ENCODE assay signal across 9 mouse cellular contexts in the genomic region with DNA sequence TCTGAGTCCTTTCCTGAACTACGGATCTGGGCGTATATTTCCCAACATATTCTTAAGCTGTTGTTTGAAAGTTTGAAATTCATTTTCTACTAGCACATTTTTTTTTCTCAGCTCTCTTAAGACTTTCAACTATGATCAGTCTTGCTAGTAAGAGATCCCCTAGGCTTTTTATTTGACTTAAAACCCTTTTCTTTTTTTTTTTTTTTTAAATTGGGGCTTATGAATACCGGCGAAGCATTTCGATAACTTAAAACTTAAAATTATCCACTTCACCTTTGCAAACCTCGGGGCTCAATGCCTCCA. TPM values are rescaled to one million over a fixed set of nuclear protein-coding genes. Genes with fewer than 3 reads are reported as not detected.
DNase-seq lines count a peak whose midpoint lies in the region; ATAC-seq and TF ChIP-seq lines count a peak whose summit lies in the region.
"Had no signal": no experiment of that assay in that cellular context is flagged by ENCODE, and none has a peak within 500 bp of the region (broad histone marks: within the 10 kb centered on the region; RNA-seq: fewer than 3 reads in every experiment).

No protein-coding gene starts in this region.

- H3K4me2 ChIP-seq in kidney, embryonic 14.5 days (replicated peaks; ENCODE audit: low read depth, low read length) = peak overlapping the region; percentile 63
- peak overlapping the region; percentile 63 for H3K4me2 ChIP-seq in hindbrain, embryonic 12.5 days (replicated peaks)
- H3K4me2 ChIP-seq in midbrain, embryonic 12.5 days (replicated peaks) = peak overlapping the region; percentile 73

- WGBS in kidney, embryonic 14.5 days = 1% methylated on average over 6 of the region's 6 CpGs
- WGBS in hindbrain, embryonic 12.5 days = 5% methylated on average over 6 of the region's 6 CpGs
- WGBS in midbrain, embryonic 12.5 days = 9% methylated on average over 6 of the region's 6 CpGs

- no peaks in the 10 kb centered on the region for H3K9me3 ChIP-seq in kidney, embryonic 14.5 days (ENCODE audit: control insufficient read depth, low read length)
- no peaks in the 10 kb centered on the region for H3K9me3 ChIP-seq in hindbrain, embryonic 12.5 days (replicated peaks)
- no peaks in the 10 kb centered on the region for H3K9me3 ChIP-seq in midbrain, embryonic 12.5 days

- peaks cover 23% of the 10 kb centered on the region for H3K4me1 ChIP-seq in kidney, embryonic 14.5 days (ENCODE audit: control insufficient read depth, insufficient read depth, low read length)
- H3K4me1 ChIP-seq in bone marrow macrophage, adult 2 months (ENCODE audit: control insufficient read depth, insufficient read depth, low read length) = peaks cover 6% of the 10 kb centered on the region
- peaks cover 25% of the 10 kb centered on the region for H3K4me1 ChIP-seq in hindbrain, embryonic 12.5 days
- peaks cover 25% of the 10 kb centered on the region for H3K4me1 ChIP-seq in midbrain, embryonic 12.5 days

- no peak for TF ChIP-seq CTCF in bone marrow macrophage, adult 2 months (IDR thresholded peaks at IDR 0.05; ENCODE audit: low read depth, low read length)

- H3K9ac ChIP-seq in kidney, embryonic 14.5 days (ENCODE audit: low read depth, low read length) = peak overlapping the region; percentile 93
- peak overlapping the region; percentile 95; the same call in 1 of the 2 replicates for H3K9ac ChIP-seq in hindbrain, embryonic 12.5 days
- H3K9ac ChIP-seq in midbrain, embryonic 12.5 days (replicated peaks) = peak overlapping the region; percentile 94

- TF ChIP-seq POLR2A in bone marrow macrophage, adult 2 months (IDR thresholded peaks at IDR 0.05; ENCODE audit: borderline replicate concordance, low read depth, low read length) = no peak

- H3K27ac ChIP-seq in kidney, embryonic 14.5 days (ENCODE audit: low read depth, low read length) = peak overlapping the region; percentile 96
- H3K27ac ChIP-seq in bone marrow macrophage, adult 2 months (ENCODE audit: insufficient read depth, low read depth, low read length) = peak overlapping the region; percentile 76
- H3K27ac ChIP-seq in hindbrain, embryonic 12.5 days = peak overlapping the region; percentile 99; the same call in 1 of the 2 replicates
- H3K27ac ChIP-seq in midbrain, embryonic 12.5 days (replicated peaks) = peak overlapping the region; percentile 99; the same call in 1 of the 2 replicates

- no peak for ATAC-seq in kidney, embryonic 14.5 days (ENCODE audit: low FRiP score, low TSS enrichment)
- no peak for ATAC-seq in hindbrain, embryonic 12.5 days (ENCODE audit: low FRiP score)
- no peak for ATAC-seq in midbrain, embryonic 12.5 days (ENCODE audit: low FRiP score, low read depth)

- peak overlapping the region; percentile 97 for H3K4me3 ChIP-seq in kidney, embryonic 14.5 days (ENCODE audit: low read length)
- peak overlapping the region; percentile 70 for H3K4me3 ChIP-seq in bone marrow macrophage, adult 2 months (ENCODE audit: insufficient read depth, low read length)
- H3K4me3 ChIP-seq in hindbrain, embryonic 12.5 days = peak overlapping the region; percentile 89
- peak overlapping the region; percentile 96 for H3K4me3 ChIP-seq in midbrain, embryonic 12.5 days

- H3K27me3 ChIP-seq in kidney, embryonic 14.5 days (ENCODE audit: control insufficient read depth, insufficient read depth, low read length) = no peaks in the 10 kb centered on the region
- H3K27me3 ChIP-seq in hindbrain, embryonic 12.5 days = 0 out of 2 replicates have a peak, but pooled peaks cover 3% of the 10 kb centered on the region
- H3K27me3 ChIP-seq in midbrain, embryonic 12.5 days = 0 out of 2 replicates have a peak, but pooled peaks cover 10% of the 10 kb centered on the region
- H3K27me3 ChIP-seq: Patski had no signal

- H3K36me3 ChIP-seq in kidney, embryonic 14.5 days (ENCODE audit: control insufficient read depth, insufficient read depth, low read length) = no peaks in the 10 kb centered on the region
- no peaks in the 10 kb centered on the region for H3K36me3 ChIP-seq in hindbrain, embryonic 12.5 days
- H3K36me3 ChIP-seq in midbrain, embryonic 12.5 days = no peaks in the 10 kb centered on the region

- DNase-seq in kidney, postnatal 14 days = no peak
- no peak for DNase-seq in thymus, postnatal 25 days
- no peak for DNase-seq in cerebellum, postnatal 10 days
- no peak for DNase-seq in urinary bladder, postnatal 36 days (ENCODE audit: low spot score in 2 of 2)

RNA-seq across cellular contexts. Expression of gene Lcor, which starts 0.6 kb away (rescaled TPM):
- 18.0 and 19.7 TPM in 2 replicates for polyA plus RNA-seq in kidney, embryonic 14.5 days (2014; fragmentation: Nextera tagmentation; extraction: Ambion mirVana)
- polyA plus RNA-seq in bone marrow macrophage, adult 2 months (2012; ENCODE audit: insufficient read depth, insufficient read length, missing spikeins) = 8.9 and 9.3 TPM in 2 replicates
- 37.2 and 40.5 TPM in 2 replicates for polyA plus RNA-seq in hindbrain, embryonic 12.5 days (2016; fragmentation: Nextera tagmentation; extraction: Ambion mirVana)
- polyA plus RNA-seq in midbrain, embryonic 12.5 days (2016; fragmentation: Nextera tagmentation; extraction: Ambion mirVana) = 41.4 and 43.3 TPM in 2 replicates
